ENCODE assay signal across 26 mouse cellular contexts in genomic region chr9:16098553-16098952, GRCm38 (mm10).
"Had no signal": no experiment of that assay in that cellular context is flagged by ENCODE, and none has a peak within 500 bp of the region (broad histone marks: within the 10 kb centered on the region; RNA-seq: fewer than 3 reads in every experiment).

No protein-coding gene starts in this region.

- H3K4me1 ChIP-seq: heart, embryonic 10.5 days; kidney, embryonic 15.5 days; limb, embryonic 10.5 days; limb, embryonic 12.5 days; liver, embryonic 13.5 days had no signal

- H3K4me2 ChIP-seq: heart, embryonic 12.5 days; hindbrain, embryonic 13.5 days; hindbrain, embryonic 15.5 days; kidney, embryonic 15.5 days; limb, embryonic 12.5 days; liver, embryonic 11.5 days; liver, embryonic 13.5 days had no signal

- H3K27ac ChIP-seq: gastrocnemius, adult 2 months; heart, embryonic 10.5 days; hindbrain, embryonic 13.5 days; hindbrain, embryonic 15.5 days; hindbrain, postnatal 0 days; kidney, embryonic 15.5 days; kidney, postnatal 0 days; limb, embryonic 10.5 days; limb, embryonic 12.5 days; liver, embryonic 13.5 days had no signal

- H3K27me3 ChIP-seq: heart, embryonic 12.5 days; hindbrain, embryonic 13.5 days; hindbrain, embryonic 15.5 days; kidney, embryonic 15.5 days; limb, embryonic 12.5 days; liver, embryonic 13.5 days had no signal

- H3K9me3 ChIP-seq: heart, embryonic 10.5 days; heart, embryonic 12.5 days; hindbrain, embryonic 13.5 days; hindbrain, embryonic 15.5 days; kidney, embryonic 15.5 days; limb, embryonic 10.5 days; limb, embryonic 12.5 days; liver, embryonic 13.5 days had no signal

- H3K9ac ChIP-seq: heart, embryonic 12.5 days; hindbrain, embryonic 13.5 days; hindbrain, embryonic 15.5 days; kidney, embryonic 15.5 days; limb, embryonic 12.5 days; liver, embryonic 13.5 days had no signal

- ATAC-seq: hindbrain, postnatal 0 days; intestine, embryonic 16.5 days had no signal

- H3K36me3 ChIP-seq: heart, embryonic 10.5 days; heart, embryonic 12.5 days; hindbrain, embryonic 13.5 days; hindbrain, embryonic 15.5 days; kidney, embryonic 15.5 days; limb, embryonic 10.5 days; limb, embryonic 12.5 days; liver, embryonic 13.5 days had no signal

- DNase-seq: gastrocnemius, adult 2 months; gastrocnemius, postnatal 14 days; gastrocnemius, postnatal 36 days; heart, adult 18-20 months; heart, postnatal 10 days; heart, postnatal 36 days; kidney, adult 11 months; kidney, adult 2 months; kidney, adult 9 months; kidney, postnatal 14 days; kidney, postnatal 36 days; layer of hippocampus, adult 9-11 months; layer of hippocampus, postnatal 36 days; liver; liver, embryonic 13.5 days had no signal

- H3K4me3 ChIP-seq: gastrocnemius, adult 2 months; heart, embryonic 10.5 days; heart, embryonic 12.5 days; hindbrain, embryonic 13.5 days; hindbrain, embryonic 15.5 days; kidney, embryonic 15.5 days; limb, embryonic 10.5 days; limb, embryonic 12.5 days; liver, embryonic 13.5 days had no signal
